Mouse (Mus musculus) E14TG2a.4 (cell line): Measurements from ENCODE around the gene Chek2.

Experiments
- CTCF ChIP-seq: conservative IDR thresholded peaks from 2 replicates; pipeline ENCODE4 v1.5.1; 2014; ENCODE audit warnings: low read length
- NANOG ChIP-seq: IDR thresholded peaks from 2 replicates; pipeline ENCODE4 v1.6.1; 2014; ENCODE audit warnings: borderline replicate concordance, low read length, mixed read lengths
- POU5F1 ChIP-seq: IDR thresholded peaks from 2 replicates; pipeline ENCODE4 v1.6.1; 2014; ENCODE audit warnings: low read length, borderline replicate concordance

GRCm38 (mm10) chr5:110807453-110807852, 32.3 kb upstream of the Chek2 start:
- TF ChIP-seq CTCF, result no peak
- TF ChIP-seq POU5F1, result no peak
- no peak for TF ChIP-seq NANOG
